Mouse (Mus musculus): Measurements from ENCODE around the gene Dvl2. TPM values are rescaled to one million over a fixed set of nuclear protein-coding genes. Genes with fewer than 3 reads are reported as not detected.

The Dvl2 gene
- polyA plus RNA-seq, 1 experiment from 2014 or later = 27.1 TPM

- TF ChIP-seq CTCF (IDR thresholded peaks at IDR 0.05; ENCODE audit: low read depth) = peak; percentile 58
- Histone ChIP-seq H3K4me2 (ENCODE audit: low read length) (no peak overlapping the region), H3K4me1 (replicated peaks; ENCODE audit: insufficient read depth, low read length) (no peaks in the 10 kb centered on the region), H3K36me3 (ENCODE audit: insufficient read depth, low read length) (no peaks in the 10 kb centered on the region), H3K4me3 (replicated peaks; ENCODE audit: low read depth, low read length) (no peak overlapping the region), H3K9ac (ENCODE audit: low read depth, low read length) (no peak overlapping the region), H3K27me3 (ENCODE audit: insufficient read depth, low read length) (peaks cover 7% of the 10 kb centered on the region), H3K9me3 (replicated peaks; ENCODE audit: low read length) (no peaks in the 10 kb centered on the region), H3K27ac (no peak overlapping the region)
- DNase-seq (ENCODE audit: low spot score) = no peak
- WGBS = 45% methylated on average over 5 of the region's 5 CpGs
- no peak for ATAC-seq (replicated peaks; ENCODE audit: low FRiP score, low read depth)
Measured at GRCm38 (mm10) chr11:69960616-69961015, 39.8 kb upstream of the Dvl2 start.

GRCm38 (mm10) chr11:69961841-69962240, 38.6 kb upstream of the Dvl2 start:
- Histone ChIP-seq H3K27ac (no peak overlapping the region), H3K4me2 (ENCODE audit: low read length) (no peak overlapping the region), H3K9ac (ENCODE audit: low read depth, low read length) (no peak overlapping the region), H3K36me3 (ENCODE audit: insufficient read depth, low read length) (no peaks in the 10 kb centered on the region), H3K27me3 (ENCODE audit: insufficient read depth, low read length) (peaks cover 7% of the 10 kb centered on the region), H3K9me3 (replicated peaks; ENCODE audit: low read length) (no peaks in the 10 kb centered on the region), H3K4me1 (replicated peaks; ENCODE audit: insufficient read depth, low read length) (no peaks in the 10 kb centered on the region), H3K4me3 (replicated peaks; ENCODE audit: low read depth, low read length) (no peak overlapping the region)
- TF ChIP-seq CTCF (IDR thresholded peaks at IDR 0.05; ENCODE audit: low read depth) = no peak
- ATAC-seq (replicated peaks; ENCODE audit: low FRiP score, low read depth) (no peak), DNase-seq (ENCODE audit: low spot score) (no peak)
- 22% methylated on average over 5 of the region's 5 CpGs for WGBS

- Histone ChIP-seq H3K9ac (ENCODE audit: low read depth, low read length) (peak within 1 kb of the TSS; percentile 63), H3K27me3 (ENCODE audit: insufficient read depth, low read length) (peaks cover 12% of the 10 kb centered on the region), H3K4me3 (replicated peaks; ENCODE audit: low read depth, low read length) (peak within 1 kb of the TSS; percentile 49), H3K4me1 (replicated peaks; ENCODE audit: insufficient read depth, low read length) (no peaks in the 10 kb centered on the region), H3K27ac (peak within 1 kb of the TSS; percentile 83), H3K4me2 (ENCODE audit: low read length) (peak within 1 kb of the TSS; percentile 49), H3K9me3 (replicated peaks; ENCODE audit: low read length) (no peaks in the 10 kb centered on the region), H3K36me3 (ENCODE audit: insufficient read depth, low read length) (no peaks in the 10 kb centered on the region)
- ATAC-seq (replicated peaks; ENCODE audit: low FRiP score, low read depth) (no peak), DNase-seq (ENCODE audit: low spot score) (no peak)
- TF ChIP-seq CTCF (IDR thresholded peaks at IDR 0.05; ENCODE audit: low read depth) = no peak
- 7% methylated on average over 24 of the region's 24 CpGs for WGBS
Measured at GRCm38 (mm10) chr11:69964650-69965270, 35.6 kb upstream of the Dvl2 start, which contains the start of gene Cldn7. Gene Cldn7 (plus strand): TSS chr11:69964779.

GRCm38 (mm10) chr11:69965271-69966005, 35.0 kb upstream of the Dvl2 start:
- peak; percentile 66 for ATAC-seq (replicated peaks; ENCODE audit: low FRiP score, low read depth)
- Histone ChIP-seq H3K9me3 (replicated peaks; ENCODE audit: low read length) (no peaks in the 10 kb centered on the region), H3K4me3 (replicated peaks; ENCODE audit: low read depth, low read length) (peak overlapping the region; percentile 49), H3K27me3 (ENCODE audit: insufficient read depth, low read length) (peaks cover 12% of the 10 kb centered on the region), H3K9ac (ENCODE audit: low read depth, low read length) (peak overlapping the region; percentile 63), H3K27ac (peak overlapping the region; percentile 83), H3K36me3 (ENCODE audit: insufficient read depth, low read length) (no peaks in the 10 kb centered on the region), H3K4me1 (replicated peaks; ENCODE audit: insufficient read depth, low read length) (no peaks in the 10 kb centered on the region), H3K4me2 (ENCODE audit: low read length) (peak overlapping the region; percentile 49)
- peak; percentile 51 for DNase-seq (ENCODE audit: low spot score)
- WGBS = 2% methylated on average over 49 of the region's 49 CpGs
- TF ChIP-seq CTCF (IDR thresholded peaks at IDR 0.05; ENCODE audit: low read depth) = no peak

- H3K4me2 ChIP-seq (ENCODE audit: low read length) = peak overlapping the region; percentile 49
- peak overlapping the region; percentile 83 for H3K27ac ChIP-seq
- H3K9ac ChIP-seq (ENCODE audit: low read depth, low read length) = peak overlapping the region; percentile 63
- H3K4me1 ChIP-seq (replicated peaks; ENCODE audit: insufficient read depth, low read length) = no peaks in the 10 kb centered on the region
- peak; percentile 59 for DNase-seq (ENCODE audit: low spot score)
- peak; percentile 61 for ATAC-seq (replicated peaks; ENCODE audit: low FRiP score, low read depth)
- no peaks in the 10 kb centered on the region for H3K36me3 ChIP-seq (ENCODE audit: insufficient read depth, low read length)
- WGBS = 1% methylated on average over 58 of the region's 59 CpGs
- H3K9me3 ChIP-seq (replicated peaks; ENCODE audit: low read length) = no peaks in the 10 kb centered on the region
- H3K4me3 ChIP-seq (replicated peaks; ENCODE audit: low read depth, low read length) = peak overlapping the region; percentile 49
- TF ChIP-seq CTCF (IDR thresholded peaks at IDR 0.05; ENCODE audit: low read depth) = no peak
- peaks cover 12% of the 10 kb centered on the region for H3K27me3 ChIP-seq (ENCODE audit: insufficient read depth, low read length)
Measured at GRCm38 (mm10) chr11:69966006-69966859, 34.2 kb upstream of the Dvl2 start.

Measured in kidney, postnatal 0 days (tissue).